Mouse (Mus musculus) urinary bladder, postnatal 25 days (tissue): ENCODE measurements around the gene Sytl2.

Experiments
- DNase-seq: peaks from one replicate; pipeline ENCODE4 v3.0.0; 2022; ENCODE audit warnings: low spot score

The Sytl2 gene

DNA sequence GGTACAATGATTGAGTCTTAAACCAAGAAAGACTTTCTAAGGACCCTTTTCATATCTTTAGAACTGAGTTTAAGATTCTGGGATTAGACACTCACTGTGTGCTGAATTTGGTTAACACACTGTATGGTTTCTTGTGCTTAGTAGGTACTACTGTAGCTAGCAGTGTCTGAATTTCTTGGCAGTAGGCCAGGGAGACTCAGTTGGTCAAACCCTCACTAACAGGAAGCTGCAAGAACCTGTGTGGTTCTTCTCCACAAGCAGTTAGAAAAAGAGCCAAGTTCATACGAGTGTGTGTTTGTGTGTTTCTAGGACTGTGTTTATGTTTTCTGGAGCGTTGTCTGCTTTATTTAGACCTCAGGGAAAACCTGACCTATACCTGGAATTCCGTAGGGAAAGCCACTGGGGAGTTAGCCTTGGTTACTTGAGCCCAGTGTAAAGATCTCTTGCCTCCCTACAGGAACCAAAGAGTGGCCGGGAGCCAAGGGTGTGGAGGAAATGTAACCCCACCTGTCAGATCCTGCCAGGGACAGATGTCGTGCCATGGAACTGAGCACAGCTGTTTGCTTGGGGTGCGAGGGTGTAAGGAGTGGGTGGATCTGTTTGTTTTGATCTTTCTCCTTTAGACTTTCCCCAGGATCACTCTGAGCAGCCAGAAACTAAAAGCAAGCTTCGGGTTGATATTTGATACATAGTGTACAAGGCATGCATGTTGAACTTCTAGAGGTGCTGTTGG, 10.3 kb downstream of the Sytl2 start:
- no peak for DNase-seq

DNA sequence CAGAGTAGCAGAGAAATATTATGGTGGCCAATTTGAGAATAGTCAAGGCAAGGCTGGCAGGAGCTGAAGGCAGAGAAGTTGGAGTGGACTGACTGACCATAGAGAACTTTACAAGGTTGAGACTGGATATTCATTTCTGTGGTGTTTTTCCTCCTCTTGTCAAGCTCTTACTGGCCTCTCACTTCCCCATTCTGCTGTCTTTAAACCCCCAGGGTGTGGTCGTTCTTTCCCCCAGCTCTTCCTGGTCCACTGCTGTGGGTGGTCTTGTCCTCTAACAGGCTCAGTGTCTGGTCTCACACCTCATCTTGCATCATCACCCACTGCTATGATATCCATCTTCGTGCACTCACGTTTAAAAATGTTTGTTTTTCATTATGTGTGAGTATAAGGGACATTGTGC, 11.4 kb downstream of the Sytl2 start:
- no peak for DNase-seq

DNA sequence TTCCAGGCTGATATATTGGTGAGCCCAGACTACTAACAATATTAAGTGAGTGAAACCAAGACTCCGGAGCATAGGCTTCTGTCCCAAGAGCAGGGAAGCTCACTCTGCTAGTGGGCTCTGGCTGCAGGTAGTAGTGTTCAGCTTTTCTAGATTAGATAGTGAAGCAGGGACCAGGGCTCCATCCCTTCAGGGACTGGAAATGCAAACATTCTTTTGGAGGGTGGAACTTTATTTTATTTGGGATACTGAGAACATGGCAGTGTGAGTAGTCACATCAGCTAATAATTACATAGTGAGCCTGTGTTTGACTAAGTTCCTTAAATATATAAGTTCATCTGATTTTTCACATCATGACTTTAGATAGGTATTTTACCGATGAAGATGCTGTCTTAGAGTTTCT, 14.8 kb downstream of the Sytl2 start:
- DNase-seq = no peak

DNA sequence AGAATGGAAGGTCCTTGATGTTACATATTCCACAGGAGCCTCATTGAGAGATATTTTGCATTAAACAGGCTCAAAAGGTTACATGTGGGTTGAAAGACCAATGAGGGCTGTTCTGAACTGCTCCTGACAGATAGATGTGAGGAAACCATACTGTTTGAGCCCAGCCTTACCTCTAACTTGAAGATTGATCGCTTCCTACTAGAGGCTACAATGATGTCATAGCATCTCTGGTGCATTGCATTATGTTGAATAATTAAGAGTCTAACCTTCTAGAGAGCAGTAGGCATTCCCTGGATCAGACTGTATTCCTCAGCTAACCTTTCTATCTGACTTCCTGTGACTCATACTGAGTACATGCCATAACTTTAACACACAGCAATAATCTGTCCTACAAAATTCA, 17.4 kb downstream of the Sytl2 start:
- DNase-seq = no peak

DNA sequence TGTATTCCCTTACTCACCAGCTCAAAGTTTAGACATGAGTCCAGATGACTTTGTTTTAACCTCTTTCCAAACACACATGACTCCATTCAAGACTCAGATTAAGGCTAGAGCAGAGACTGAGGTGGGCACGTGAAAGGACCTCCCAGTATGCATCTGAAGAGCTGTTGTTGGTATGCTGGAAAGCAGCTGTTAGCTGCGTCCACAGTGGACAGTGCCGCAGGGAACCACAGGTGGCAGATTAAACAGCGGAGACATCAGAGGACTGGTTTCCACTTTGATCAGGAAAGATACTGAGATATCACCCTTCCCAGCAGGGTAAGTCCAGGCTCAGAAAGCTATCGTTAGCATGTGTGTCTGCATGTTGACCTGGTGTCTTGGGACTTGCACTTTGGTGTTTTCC, 18.1 kb downstream of the Sytl2 start:
- no peak for DNase-seq

DNA sequence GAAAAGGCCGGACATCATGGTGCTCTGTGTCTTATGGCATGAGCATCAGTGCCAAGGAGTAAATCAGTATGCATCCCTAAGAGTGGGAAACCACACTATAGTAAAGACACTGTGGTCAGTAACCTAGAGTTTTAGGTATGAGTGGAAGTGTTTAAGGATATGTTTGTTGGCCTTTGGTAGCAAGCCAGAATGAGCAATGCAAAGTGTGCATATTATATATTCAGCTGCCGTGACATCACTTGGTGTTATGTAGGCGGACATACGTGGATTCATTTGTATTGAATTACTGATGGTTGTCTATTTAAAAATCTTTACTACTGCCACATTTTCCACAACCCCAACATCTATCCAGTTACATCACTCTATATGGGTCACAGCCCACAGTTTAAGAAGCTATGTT, 23.1 kb downstream of the Sytl2 start:
- no peak for DNase-seq

DNA sequence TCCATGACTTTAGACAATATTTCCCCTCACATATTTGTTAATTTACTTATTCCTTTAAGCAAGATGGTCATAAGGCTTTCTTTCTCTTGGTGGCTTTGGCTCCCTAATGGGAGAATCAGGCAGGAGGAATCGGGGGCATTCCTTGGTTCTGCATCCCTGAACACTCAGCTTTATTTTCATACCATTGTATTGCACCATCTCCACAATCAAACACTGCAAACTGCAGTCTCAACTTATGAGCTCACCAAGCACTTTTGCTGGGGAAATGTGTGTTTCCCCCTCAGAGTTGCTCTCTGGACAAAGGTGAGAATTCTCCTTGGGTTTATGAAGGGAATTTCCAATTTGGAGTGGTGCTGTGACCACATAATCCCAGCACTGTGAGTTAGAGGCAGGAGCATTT, 28.1 kb downstream of the Sytl2 start:
- DNase-seq = no peak

DNA sequence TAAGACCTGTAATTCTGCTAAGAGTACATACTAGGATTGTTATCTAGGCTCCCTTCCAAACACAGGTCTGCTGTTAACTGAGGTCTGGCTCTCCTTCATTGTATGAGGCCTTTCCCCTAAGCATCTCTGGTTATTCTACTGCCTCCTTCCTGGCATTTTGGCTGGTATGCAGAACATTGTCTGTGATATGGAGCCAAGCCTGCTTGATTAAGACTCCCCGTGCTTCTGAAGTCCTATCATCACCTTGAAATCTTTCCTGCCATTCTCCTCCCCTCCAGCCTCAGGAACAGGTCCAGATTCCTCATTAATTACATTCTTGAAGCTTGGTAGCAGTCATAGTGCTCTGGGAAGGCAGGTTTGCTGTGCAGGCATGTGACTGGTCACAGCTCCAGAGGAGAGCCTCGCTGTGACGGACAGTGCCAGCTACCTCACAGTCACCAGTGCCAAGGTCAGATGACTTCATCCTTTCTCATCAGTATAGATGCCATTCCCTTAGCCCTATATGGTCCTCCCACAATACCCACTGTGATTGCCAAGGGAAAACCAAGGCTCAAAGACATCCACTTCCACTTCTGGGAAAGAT, 30.5 kb downstream of the Sytl2 start:
- no peak for DNase-seq

DNA sequence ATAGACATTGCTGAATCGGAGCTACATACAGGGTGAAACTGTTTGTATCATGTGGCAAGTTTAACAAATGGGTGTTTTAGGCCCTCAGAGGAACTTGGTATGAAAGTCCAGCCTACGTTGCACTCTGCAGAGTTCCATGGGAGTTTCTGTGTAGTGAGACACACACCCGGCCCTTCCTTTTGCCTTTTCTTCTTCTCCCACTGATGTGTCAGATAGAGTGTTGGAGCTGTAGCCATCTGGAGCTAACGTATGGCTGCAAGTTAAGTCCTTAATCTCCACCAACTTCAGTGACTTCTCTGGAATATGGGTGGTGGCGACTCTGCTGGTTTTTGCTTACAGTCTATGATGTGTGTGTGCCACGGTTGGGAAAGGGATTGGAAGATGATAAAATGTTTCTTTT, 32.3 kb downstream of the Sytl2 start:
- no peak for DNase-seq

DNA sequence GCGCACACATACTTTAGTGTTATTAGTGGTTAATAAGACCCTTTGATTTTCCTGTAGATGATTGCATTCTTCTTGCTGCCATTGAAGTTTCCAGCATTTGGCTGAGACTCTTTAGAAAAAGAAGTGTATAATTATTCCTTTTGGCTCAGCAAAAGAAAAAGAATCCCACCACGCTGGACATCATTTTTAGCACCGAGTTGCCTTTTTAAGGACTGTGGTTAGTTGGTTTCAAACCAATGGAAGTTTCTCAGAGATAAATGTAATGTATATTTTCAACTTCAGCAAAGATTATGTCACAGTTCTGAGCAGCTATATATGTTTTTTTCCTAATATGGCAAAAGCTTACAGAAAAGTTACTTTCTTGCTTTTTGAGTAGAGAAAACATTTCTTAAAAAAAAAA, 32.8 kb downstream of the Sytl2 start:
- no peak for DNase-seq

DNA sequence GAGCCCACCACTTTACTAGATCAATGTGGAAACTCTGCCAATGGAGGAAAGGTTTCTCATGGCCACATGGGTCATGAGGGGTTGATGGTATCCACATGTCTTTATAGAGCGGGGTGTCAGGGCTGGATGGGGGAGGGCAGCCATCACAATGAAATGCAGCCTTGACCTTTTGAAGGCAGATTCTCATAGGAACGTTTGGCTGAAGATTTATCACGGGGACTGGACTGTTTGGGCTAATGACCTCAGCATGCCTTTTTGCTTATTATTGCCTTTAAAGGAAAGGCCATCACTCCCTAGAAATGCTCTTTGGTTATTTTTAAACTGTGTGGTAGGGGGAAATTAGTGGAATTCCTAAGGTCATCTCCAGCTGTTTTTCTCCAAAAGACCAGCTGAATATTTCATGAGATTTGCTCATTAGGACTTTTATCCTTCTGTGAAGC, 33.7 kb downstream of the Sytl2 start:
- no peak for DNase-seq

DNA sequence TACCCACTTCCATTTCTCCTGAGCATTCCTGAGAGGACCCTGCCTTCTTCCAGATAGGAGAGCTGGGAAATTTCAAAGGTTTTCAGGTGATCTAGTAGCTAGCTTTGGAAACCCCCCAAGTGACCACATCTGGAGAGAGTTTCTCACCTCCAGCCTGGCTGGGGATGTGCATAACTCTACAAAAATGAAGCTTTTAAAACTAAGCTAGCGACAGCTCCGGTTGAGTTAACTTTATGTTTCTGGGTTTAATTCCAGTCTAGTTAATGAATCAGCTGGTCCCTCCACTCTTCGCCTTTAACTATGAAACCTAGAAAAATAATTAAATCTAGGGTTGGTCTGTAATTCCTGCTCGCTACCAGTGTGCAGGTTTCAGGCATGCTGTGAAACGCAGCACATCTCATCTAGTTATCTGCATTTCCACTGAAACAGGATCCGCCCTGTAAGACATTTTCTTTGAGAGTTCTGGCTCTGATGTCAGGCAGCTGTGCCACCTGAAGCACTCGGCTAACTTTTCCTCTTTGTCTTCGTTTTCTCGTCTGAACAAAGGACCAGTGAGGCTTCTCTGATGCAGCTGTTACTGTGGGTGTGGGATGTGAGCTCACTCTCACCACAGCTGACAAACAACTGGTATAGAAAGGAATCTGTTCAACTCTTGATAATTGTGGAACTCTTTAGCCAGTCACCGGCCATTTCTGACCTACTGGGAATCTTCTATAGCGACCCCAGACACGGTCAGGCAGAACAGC, 39.3 kb downstream of the Sytl2 start:
- DNase-seq = no peak

DNA sequence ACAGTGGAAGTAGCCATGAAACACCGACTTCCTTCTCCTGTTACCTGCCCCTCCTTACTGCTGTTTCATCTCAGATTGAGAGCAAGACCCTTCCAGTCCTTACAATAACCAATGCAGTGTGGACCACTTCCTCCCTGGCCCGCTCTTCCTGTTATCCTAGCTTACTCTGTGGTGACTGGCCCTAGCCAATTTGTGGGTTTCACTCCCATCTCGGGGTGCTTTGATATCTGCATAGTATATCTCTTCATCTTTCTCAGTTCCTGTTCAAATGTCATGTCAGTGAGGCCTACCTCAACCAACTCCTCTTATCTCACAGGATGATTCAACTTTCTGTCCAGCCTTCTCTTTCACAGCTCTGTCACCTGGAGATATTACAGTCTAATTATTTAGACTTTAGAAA, 42.9 kb downstream of the Sytl2 start:
- no peak for DNase-seq

DNA sequence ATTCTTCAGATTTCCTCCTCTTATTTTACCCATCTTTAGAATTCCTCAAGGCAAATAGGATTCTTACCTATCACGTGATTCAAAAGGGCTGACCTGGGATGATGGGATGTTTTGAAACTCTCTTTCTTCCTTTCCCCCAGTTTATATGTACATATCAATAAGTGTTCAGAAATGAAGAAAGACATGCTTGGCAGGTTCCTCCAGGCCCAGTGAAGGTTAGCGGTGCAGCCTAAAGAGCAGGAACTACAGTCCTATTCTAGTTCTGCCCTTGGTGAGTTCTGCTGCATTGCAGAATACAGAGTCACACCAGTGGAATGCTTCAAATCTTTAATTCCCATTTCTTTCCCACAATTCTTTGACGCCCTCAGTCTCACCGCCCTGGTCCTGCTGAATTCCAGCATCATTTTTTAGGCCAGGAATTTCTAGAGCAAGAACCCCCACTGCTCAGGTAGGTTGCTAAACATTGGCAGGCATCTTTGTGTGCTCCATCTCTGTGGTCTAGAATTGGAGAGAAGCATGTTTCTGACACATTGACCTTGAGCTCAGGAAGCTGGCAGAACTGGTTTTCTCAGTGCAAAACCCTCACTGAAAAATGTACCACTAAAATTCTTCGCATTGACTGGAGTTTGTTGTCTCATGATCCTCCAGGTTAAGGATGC, 45.9 kb downstream of the Sytl2 start:
- DNase-seq = peak; percentile 40

DNA sequence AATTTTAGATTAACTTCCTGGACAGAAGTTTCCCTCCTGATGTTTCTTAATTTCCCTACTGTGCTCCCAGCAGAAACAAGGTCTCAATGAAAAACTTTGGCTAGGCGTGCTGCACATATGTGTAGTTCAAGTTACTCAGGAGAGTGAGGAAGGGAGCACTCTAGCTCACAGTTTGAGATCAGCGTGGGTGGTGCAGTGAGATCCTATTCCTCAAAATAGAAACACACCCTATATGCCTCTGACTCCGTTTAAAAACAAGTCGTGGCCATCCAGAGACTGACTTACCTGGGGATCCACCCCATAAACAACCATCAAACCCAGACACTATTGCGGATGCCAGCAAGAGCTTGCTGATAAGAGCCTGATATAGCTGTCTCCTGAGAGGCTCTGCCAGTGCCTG, 47.0 kb downstream of the Sytl2 start:
- DNase-seq = no peak

DNA sequence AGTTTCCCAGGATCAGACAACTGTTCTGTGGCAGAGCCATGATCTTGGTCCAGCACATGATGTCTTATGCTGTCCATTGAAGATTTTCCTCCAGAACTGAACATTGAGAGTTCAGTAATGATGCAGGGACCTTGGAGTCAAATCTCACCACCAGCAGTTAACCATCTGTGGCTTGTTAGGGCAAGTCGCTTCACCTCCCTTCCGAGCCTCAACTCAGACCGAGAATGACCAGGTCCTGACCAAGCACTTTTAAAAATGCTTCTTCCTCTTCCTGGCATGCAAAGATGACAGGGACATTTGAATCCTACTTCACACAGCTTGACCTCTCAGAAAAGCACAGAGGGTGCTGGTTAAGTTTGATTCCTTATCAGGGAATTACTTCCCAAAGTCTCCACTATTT, 50.1 kb downstream of the Sytl2 start:
- no peak for DNase-seq

DNA sequence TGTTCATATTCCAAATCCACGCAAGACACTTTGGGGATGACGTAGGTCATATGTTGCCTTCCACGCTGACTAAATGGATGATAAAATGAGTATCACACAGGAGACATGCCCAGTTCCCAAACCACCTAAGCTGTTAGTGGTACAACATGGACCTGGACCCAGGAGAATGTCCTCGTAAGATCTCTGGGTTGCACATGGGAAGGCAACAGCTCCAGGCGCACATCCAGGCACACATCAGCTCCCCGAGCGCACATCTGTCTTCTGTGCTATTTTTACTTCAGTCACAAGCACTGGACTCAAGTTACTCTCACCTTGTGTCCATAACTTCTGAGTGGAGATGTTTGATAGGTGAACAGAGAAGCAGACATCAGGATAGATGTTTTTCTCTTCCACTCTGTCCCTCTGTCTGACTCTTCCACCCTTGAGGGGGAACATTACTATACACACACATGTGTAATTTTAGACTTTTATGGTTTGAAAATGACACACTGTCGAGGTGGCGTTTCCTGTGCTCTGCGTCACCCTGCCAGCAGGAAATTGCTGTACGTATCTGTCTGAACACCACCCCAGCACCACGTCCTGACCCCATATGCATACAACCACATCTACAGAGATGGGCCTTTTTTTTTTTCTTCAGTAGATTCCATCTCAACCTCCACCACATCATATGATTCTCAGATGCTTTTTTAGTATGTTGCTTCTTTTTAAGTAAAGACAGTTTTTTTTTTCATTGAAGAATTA, 51.6 kb downstream of the Sytl2 start:
- no peak for DNase-seq

DNA sequence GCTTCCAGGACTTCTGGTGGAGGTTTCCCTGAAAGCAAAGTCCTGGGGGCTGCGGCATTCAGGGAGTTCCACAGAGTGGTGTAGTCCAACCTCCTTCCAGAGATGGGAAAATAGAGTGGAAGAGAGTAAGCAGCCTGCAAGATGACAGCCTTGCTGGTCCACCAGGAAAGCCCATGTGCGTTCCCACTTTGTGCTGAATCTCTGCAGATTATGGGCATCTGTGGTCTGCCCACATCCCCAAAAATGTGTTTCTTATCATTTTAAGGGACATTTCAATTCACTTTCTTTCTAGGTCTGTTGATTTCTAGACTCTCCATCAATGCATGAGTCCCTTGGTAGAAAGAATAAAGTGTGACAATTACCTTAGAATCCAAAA, 52.2 kb downstream of the Sytl2 start:
- DNase-seq = no peak

DNA sequence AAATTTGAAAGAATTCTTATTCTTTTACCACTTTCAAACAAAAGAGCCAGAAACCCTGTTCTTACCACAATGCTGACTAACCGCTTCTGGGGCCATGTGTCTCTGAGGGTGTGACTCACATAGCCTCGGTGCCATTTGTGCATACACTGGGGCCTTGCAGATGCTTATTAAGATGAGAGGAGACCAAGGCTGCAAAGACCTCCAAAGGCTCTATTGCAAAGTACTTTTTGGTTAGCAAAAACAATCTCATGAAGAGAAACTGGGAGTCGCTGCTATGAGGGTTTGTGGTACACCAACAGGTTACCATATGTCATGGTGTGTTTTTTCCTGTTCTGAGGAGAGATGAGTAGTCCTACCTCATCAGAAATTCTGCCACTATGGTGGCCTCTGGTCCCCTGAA, 53.4 kb downstream of the Sytl2 start:
- DNase-seq = no peak

DNA sequence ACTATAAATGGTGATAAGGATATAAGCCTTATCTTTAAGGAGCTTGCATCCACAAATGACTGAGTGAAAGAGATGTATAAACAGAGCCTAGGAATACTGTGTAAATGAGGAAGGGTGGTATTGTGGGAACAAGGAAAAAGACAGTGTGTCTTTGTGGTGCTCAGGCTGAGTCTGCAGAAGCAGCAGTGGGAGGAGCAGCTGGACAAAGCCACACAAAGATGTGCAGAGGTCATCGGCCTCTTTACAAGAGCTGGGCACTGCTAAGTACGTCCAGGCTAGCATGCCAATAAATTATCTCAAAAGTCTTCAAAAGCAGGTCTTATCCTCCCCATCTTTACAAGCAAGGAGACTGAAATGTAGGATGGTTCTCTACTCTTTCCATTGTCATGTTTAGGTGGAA, 53.9 kb downstream of the Sytl2 start:
- no peak for DNase-seq

DNA sequence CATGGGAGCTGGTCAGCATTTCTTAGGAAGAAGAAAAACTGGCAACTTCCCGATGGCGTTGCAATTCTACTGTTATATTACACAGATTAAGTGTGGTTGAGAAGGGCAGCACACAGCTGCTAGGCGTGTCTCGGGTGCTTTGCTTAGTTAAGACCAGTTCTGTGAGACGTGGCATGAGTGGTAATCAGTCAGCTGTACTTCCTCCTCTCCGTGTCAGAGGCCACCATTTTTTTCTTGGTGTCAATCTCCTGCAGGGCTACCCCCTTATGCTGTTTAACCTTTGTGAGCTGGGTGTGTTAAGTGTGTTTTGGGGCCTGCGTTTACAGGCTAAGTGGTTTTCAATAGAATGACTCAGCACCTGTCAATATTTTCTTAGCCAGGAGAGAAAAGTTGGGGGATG, 60.7 kb downstream of the Sytl2 start:
- no peak for DNase-seq
